Mouse (Mus musculus) thymus, adult 2 months (tissue): ENCODE data around the gene C5ar1. TPM values are rescaled to one million over a fixed set of nuclear protein-coding genes. Genes with fewer than 3 reads are reported as not detected.
A peak's percentile ranks its signal among the peaks of the same experiment; 100 is the strongest.
"Not testable (repeated sequence)": the region's sequence is repeated elsewhere in the genome, so short reads cannot be mapped to it uniquely, and the experiment has no call there.

Source experiments
- DNase-seq: peaks from one replicate; pipeline ENCODE4 v3.0.0; 2021
- H3K27ac ChIP-seq: fragments of 200-500 bp; 2 replicates; pipeline ENCODE4 v1.5.1; 2012; ENCODE audit warnings: low read length, control low read depth; ENCODE audit not compliant: control insufficient read depth, insufficient read depth
- H3K27me3 ChIP-seq: fragments of 200-500 bp; 2 replicates; pipeline ENCODE4 v1.6.1; 2012; ENCODE audit warnings: mild to moderate bottlenecking, low read length, moderate library complexity, mixed read lengths; ENCODE audit not compliant: control insufficient read depth, insufficient read depth
- H3K36me3 ChIP-seq: fragments of 200-500 bp; 2 replicates; pipeline ENCODE4 v1.6.1; 2012; ENCODE audit warnings: mild to moderate bottlenecking, low read length, moderate library complexity; ENCODE audit not compliant: control insufficient read depth, insufficient read depth
- H3K4me1 ChIP-seq: fragments of 200-500 bp; replicated peaks from 2 replicates; pipeline ENCODE4 v1.6.1; 2012; ENCODE audit warnings: low read length; ENCODE audit not compliant: control insufficient read depth, insufficient read depth
- H3K4me3 ChIP-seq: fragments of 200-500 bp; 2 replicates; pipeline ENCODE4 v1.5.1; 2012; ENCODE audit warnings: mild to moderate bottlenecking, low read length, control low read depth, moderate library complexity; ENCODE audit not compliant: control insufficient read depth, insufficient read depth
- CTCF ChIP-seq: fragments of 200-500 bp; IDR thresholded peaks from 2 replicates; pipeline ENCODE4 v1.5.1; 2012; ENCODE audit warnings: mild to moderate bottlenecking, control low read depth, low read length, moderate library complexity, borderline replicate concordance; ENCODE audit not compliant: control insufficient read depth, poor library complexity, insufficient read depth; ENCODE audit errors: extremely low read depth
- POLR2A ChIP-seq: fragments of 200-500 bp; IDR thresholded peaks from 2 replicates; pipeline ENCODE4 v1.6.1; 2012; ENCODE audit warnings: mild to moderate bottlenecking, low read length, control low read depth, moderate library complexity; ENCODE audit not compliant: control insufficient read depth, poor library complexity, insufficient read depth; ENCODE audit errors: extremely low read depth
- WGBS: fragments of 180-500 bp; shearing (Covaris S2); methylation state at CpG from one replicate; pipeline ENCODE4 v1.1.7; 2018; 5-methylcytosine and 5-hydroxymethylcytosine counted together
- polyA plus RNA-seq: library from polyadenylated mRNA; depleted of rRNA; stranded (reverse); fragments of >200 nt; gene quantifications from 2 replicates; pipeline ENCODE4 v1.2.3, GENCODE M21; 2012

The C5ar1 gene
- polyA plus RNA-seq, 1 experiment, result 3.2 TPM

GRCm38 (mm10) chr7:16274922-16275890 lies 15.9 kb upstream of the C5ar1 start:
- Histone ChIP-seq H3K27me3 (no peaks in the 10 kb centered on the region), H3K36me3 (no peaks in the 10 kb centered on the region), H3K27ac (no peak overlapping the region), H3K4me1 (peaks cover 17% of the 10 kb centered on the region), H3K4me3 (no peak overlapping the region)
- WGBS, result 85% methylated on average over 10 of the region's 10 CpGs
- TF ChIP-seq CTCF (no peak), POLR2A (no peak)
- DNase-seq, result no peak

- H3K4me3 ChIP-seq, result peak overlapping the region; percentile 66
- DNase-seq, result peak; percentile 86
- no peaks in the 10 kb centered on the region for H3K36me3 ChIP-seq
- TF ChIP-seq POLR2A (0 out of 2 replicates have a peak, but pooled peaks have one; percentile 28), CTCF (no peak)
- peak overlapping the region; percentile 68; the same call in 1 of the 2 replicates for H3K27ac ChIP-seq
- H3K4me1 ChIP-seq, result peaks cover 17% of the 10 kb centered on the region
- under 1% methylated on average over 18 of the region's 18 CpGs for WGBS
- H3K27me3 ChIP-seq, result no peaks in the 10 kb centered on the region
Observed at GRCm38 (mm10) chr7:16273766-16274140, 14.4 kb upstream of the C5ar1 start.

DNA sequence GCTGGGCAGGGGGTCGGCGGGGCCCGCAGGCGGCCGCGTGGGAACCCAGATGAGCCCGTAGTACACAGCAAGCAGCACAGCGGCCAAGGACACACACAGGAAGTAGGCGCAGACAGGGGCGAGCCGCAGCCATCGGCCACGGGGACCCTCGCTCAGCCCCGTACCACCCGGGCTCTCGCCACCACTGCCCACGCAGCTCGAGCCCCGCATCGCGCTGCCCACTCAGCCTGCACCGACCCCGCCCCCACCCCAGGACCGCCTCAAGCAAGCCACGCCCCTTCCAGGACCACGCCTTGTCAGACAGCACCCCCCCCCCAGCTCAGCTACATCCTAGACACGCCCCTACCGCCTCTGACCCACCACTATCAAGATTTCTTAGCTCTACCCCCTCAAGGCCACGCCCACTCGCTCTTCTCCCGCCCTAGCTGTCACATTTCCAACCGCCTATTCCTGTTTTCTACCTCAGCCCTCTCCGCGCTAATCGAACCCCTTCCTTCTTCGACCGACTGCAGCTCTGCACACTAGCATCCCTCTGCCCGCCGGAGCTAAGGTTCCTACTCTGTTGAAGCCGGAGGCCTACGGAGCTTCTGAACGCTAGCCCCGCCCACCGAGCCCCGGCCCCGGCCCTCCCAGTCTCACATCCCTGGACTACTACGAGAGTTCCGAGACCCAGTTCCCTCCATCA lies 13.9 kb upstream of the C5ar1 start, which contains the start of gene Inafm1:
Inafm1 (minus strand) TSS at position 537 of the 685 bp plus-strand sequence.
- H3K27me3 ChIP-seq, result no peaks in the 10 kb centered on the region
- TF ChIP-seq POLR2A, result 0 out of 2 replicates have a peak, but pooled peaks have one; percentile 41
- TF ChIP-seq CTCF, result no peak
- 1% methylated on average over 48 of the region's 49 CpGs for WGBS
- H3K4me3 ChIP-seq, result peak within 1 kb of the TSS; percentile 66
- peak; percentile 88 for DNase-seq
- H3K36me3 ChIP-seq, result no peaks in the 10 kb centered on the region
- peaks cover 17% of the 10 kb centered on the region for H3K4me1 ChIP-seq
- peak within 1 kb of the TSS; percentile 68; the same call in 1 of the 2 replicates for H3K27ac ChIP-seq

- peak; percentile 51 for DNase-seq
Observed at GRCm38 (mm10) chr7:16272681-16273080, 13.3 kb upstream of the C5ar1 start.

GRCm38 (mm10) chr7:16271139-16271538 lies 11.8 kb upstream of the C5ar1 start:
- Histone ChIP-seq H3K36me3 (no peaks in the 10 kb centered on the region), H3K4me1 (peaks cover 17% of the 10 kb centered on the region), H3K27ac (no peak overlapping the region), H3K27me3 (no peaks in the 10 kb centered on the region), H3K4me3 (no peak overlapping the region)
- DNase-seq, result no peak
- WGBS, result 96% methylated on average over 1 of the region's 1 CpGs
- TF ChIP-seq CTCF (no peak), POLR2A (no peak)

More at GRCm38 (mm10) chr7:16272681-16273080, 13.3 kb upstream of the C5ar1 start:
- under 1% methylated on average over 46 of the region's 46 CpGs for WGBS
- Histone ChIP-seq H3K27ac (no peak overlapping the region), H3K36me3 (no peaks in the 10 kb centered on the region), H3K4me3 (peak overlapping the region; percentile 66), H3K27me3 (no peaks in the 10 kb centered on the region), H3K4me1 (peaks cover 17% of the 10 kb centered on the region)
- TF ChIP-seq POLR2A, result no peak
- TF ChIP-seq CTCF, result no peak

- DNase-seq, H3K27me3 ChIP-seq: not testable (repeated sequence)
Observed at GRCm38 (mm10) chr7:16266593-16266992, 7.3 kb upstream of the C5ar1 start.

More at GRCm38 (mm10) chr7:16266593-16266992, 7.3 kb upstream of the C5ar1 start:
- 22% methylated on average over 7 of the region's 7 CpGs for WGBS
- not testable (repeated sequence) for H3K27ac ChIP-seq, H3K4me3 ChIP-seq, H3K4me1 ChIP-seq, H3K36me3 ChIP-seq
